Mouse (Mus musculus) T-helper 17 cell (primary cell): Measurements from ENCODE around the gene A930017K11Rik.

Source experiments
- in situ Hi-C, 2 experiments: fragments of 300-600 bp; cut with MboI, MseI; formaldehyde crosslinking; loops; 1 replicate in 1 of 2; 2 replicates in 1 of 2; pipeline ENCODE4 v1.15.1; 2025; ENCODE audit warnings: high pct_unique_total_duplicates in 2 of 2

A930017K11Rik gene

GRCm38 (mm10) chr17:25941511-25942241 lies 10.7 kb downstream of the A930017K11Rik start:
- in situ Hi-C loops: no loop called here

- in situ Hi-C loops: no loop called here
These were observed 17.8 kb downstream of the A930017K11Rik start for GRCm38 (mm10) chr17:25934526-25934925.

GRCm38 (mm10) chr17:25925348-25925747 lies 27.0 kb downstream of the A930017K11Rik start:
- in situ Hi-C loops: no loop called here

- in situ Hi-C loops: loop anchor here in 1 of 2 experiments (25.0 kb wide), 1 partner anchor 1460 kb away; the partner anchor contains the start of genes Bricd5, E4f1 and Pgp
These were observed 30.2 kb downstream of the A930017K11Rik start for GRCm38 (mm10) chr17:25922120-25922519.

- in situ Hi-C loops: loop anchor here in 1 of 2 experiments (25.0 kb wide), 1 partner anchor 1458 kb away; the partner anchor contains the start of genes Bricd5, E4f1 and Pgp
These were observed 32.4 kb downstream of the A930017K11Rik start for GRCm38 (mm10) chr17:25919786-25920642.

GRCm38 (mm10) chr17:25919144-25919785 lies 33.1 kb downstream of the A930017K11Rik start, which contains the start of gene Rab40c:
Gene Rab40c (minus strand): TSS chr17:25919727.
- in situ Hi-C loops: loop anchor here in 1 of 2 experiments (25.0 kb wide), 1 partner anchor 1457 kb away; the partner anchor contains the start of genes Bricd5, E4f1 and Pgp

GRCm38 (mm10) chr17:25918037-25918750 lies 34.2 kb downstream of the A930017K11Rik start:
- in situ Hi-C loops: loop anchor here in 1 of 2 experiments (25.0 kb wide), 1 partner anchor 1456 kb away; the partner anchor contains the start of genes Bricd5, E4f1 and Pgp

GRCm38 (mm10) chr17:25916931-25917647 lies 35.3 kb downstream of the A930017K11Rik start:
- in situ Hi-C loops: loop anchor here in 1 of 2 experiments (25.0 kb wide), 1 partner anchor 1455 kb away; the partner anchor contains the start of genes Bricd5, E4f1 and Pgp

GRCm38 (mm10) chr17:25914295-25914694 lies 38.1 kb downstream of the A930017K11Rik start:
- in situ Hi-C loops: loop anchor here in 1 of 2 experiments (25.0 kb wide), 1 partner anchor 1452 kb away; the partner anchor contains the start of genes Bricd5, E4f1 and Pgp

GRCm38 (mm10) chr17:25913877-25914275 lies 38.5 kb downstream of the A930017K11Rik start:
- in situ Hi-C loops: loop anchor here in 1 of 2 experiments (25.0 kb wide), 1 partner anchor 1452 kb away; the partner anchor contains the start of genes Bricd5, E4f1 and Pgp

- in situ Hi-C loops: loop anchor here in 1 of 2 experiments (25.0 kb wide), 1 partner anchor 1451 kb away; the partner anchor contains the start of genes Bricd5, E4f1 and Pgp
These were observed 39.0 kb downstream of the A930017K11Rik start for GRCm38 (mm10) chr17:25913186-25913876.

GRCm38 (mm10) chr17:25911816-25912215 lies 40.5 kb downstream of the A930017K11Rik start:
- in situ Hi-C loops: loop anchor here in 1 of 2 experiments (25.0 kb wide), 1 partner anchor 1450 kb away; the partner anchor contains the start of genes Bricd5, E4f1 and Pgp

GRCm38 (mm10) chr17:25907640-25908039 lies 44.7 kb downstream of the A930017K11Rik start:
- in situ Hi-C loops: loop anchor here in 1 of 2 experiments (25.0 kb wide), 1 partner anchor 1445 kb away; the partner anchor contains the start of genes Bricd5, E4f1 and Pgp

- in situ Hi-C loops: loop anchor here in 1 of 2 experiments (5.0 to 25.0 kb wide), 2 partner anchors 74 to 1441 kb away; partner anchors contain the start of genes Bricd5, E4f1 and Pgp
These were observed 49.3 kb downstream of the A930017K11Rik start for GRCm38 (mm10) chr17:25903061-25903460.

GRCm38 (mm10) chr17:25900193-25900592 lies 52.2 kb downstream of the A930017K11Rik start:
- in situ Hi-C loops: loop anchor here in 1 of 2 experiments (5.0 to 25.0 kb wide), 2 partner anchors 77 to 1438 kb away; partner anchors contain the start of genes Bricd5, E4f1 and Pgp
